Comparison of ENCODE assay signal across 8 mouse cellular contexts in the genomic region with DNA sequence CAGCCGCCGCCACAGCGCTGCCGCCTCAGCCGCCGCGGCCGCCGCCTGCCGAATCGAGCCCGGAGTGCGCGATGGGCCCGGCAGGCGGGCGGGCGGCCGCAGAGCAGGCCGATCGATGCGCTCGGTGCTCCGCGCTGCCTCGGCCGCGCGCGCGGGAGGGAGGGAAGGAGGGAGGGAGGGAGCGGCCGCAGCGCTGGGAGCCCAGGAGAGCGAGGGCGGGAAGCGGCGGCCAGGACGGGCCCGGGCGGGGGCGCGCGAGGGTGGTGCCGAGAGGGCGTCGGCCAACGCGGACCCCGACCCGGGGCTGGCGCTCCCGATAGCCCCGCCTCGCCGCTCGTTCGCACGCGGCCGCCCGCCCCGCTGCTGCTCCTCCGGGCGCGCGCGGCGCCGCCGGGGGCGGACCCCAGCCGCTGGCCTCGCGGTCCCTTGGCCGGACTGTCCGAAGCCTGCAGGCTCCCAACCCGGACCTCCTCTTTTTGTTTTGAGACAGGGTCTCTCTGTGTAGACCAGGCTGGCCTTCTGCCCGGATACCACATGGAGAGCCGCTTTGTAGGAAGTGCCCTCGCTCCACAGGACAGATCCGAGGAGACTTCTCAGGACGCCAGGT. TPM values are rescaled to one million over a fixed set of nuclear protein-coding genes. Genes with fewer than 3 reads are reported as not detected.
A peak's percentile ranks its signal among the peaks of the same experiment; 100 is the strongest.
DNase-seq lines count a peak whose midpoint lies in the region; ATAC-seq lines count a peak whose summit lies in the region.

Kras (minus strand) TSS at position 55 of the 607 bp plus-strand sequence.

- no peaks in the 10 kb centered on the region for H3K9me3 ChIP-seq in hindbrain, embryonic 11.5 days (ENCODE audit: control insufficient read depth, low read length)

- H3K4me1 ChIP-seq in hindbrain, embryonic 11.5 days (replicated peaks; ENCODE audit: control insufficient read depth, insufficient read depth, low read length): peaks cover 2% of the 10 kb centered on the region; the same call in 1 of the 2 replicates

- DNase-seq in MN1 (ENCODE audit: low spot score): peak; percentile 96
- peak; percentile 85 for DNase-seq in cerebellum, adult 9-10 months
- DNase-seq in frontal cortex, adult 2 months (ENCODE audit: extremely low spot score in 1 of 2, low spot score in 1 of 2): peak; percentile 36 to 79
- DNase-seq in hindbrain, embryonic 11.5 days (ENCODE audit: low spot score): peak; percentile 98
- peak; percentile 90 to 94 for DNase-seq in layer of hippocampus, postnatal 10 days (ENCODE audit: low spot score in 2 of 2)
- peak; percentile 95 for DNase-seq in lung, postnatal 10 days
- peak; percentile 96 for DNase-seq in ovary, postnatal 36 days (ENCODE audit: low spot score)
- peak; percentile 92 for DNase-seq in thymus, postnatal 25 days

- H3K9ac ChIP-seq in hindbrain, embryonic 11.5 days (ENCODE audit: low read depth, low read length): peak within 1 kb of the TSS; percentile 98

- H3K4me2 ChIP-seq in hindbrain, embryonic 11.5 days (replicated peaks; ENCODE audit: low read depth, low read length): peak within 1 kb of the TSS; percentile 76

- H3K36me3 ChIP-seq in hindbrain, embryonic 11.5 days (ENCODE audit: control insufficient read depth, insufficient read depth, low read length): no peaks in the 10 kb centered on the region

- WGBS in hindbrain, embryonic 11.5 days: under 1% methylated on average over 56 of the region's 83 CpGs

- H3K4me3 ChIP-seq in hindbrain, embryonic 11.5 days (ENCODE audit: low read depth, low read length): peak within 1 kb of the TSS; percentile 93

- peak within 1 kb of the TSS; percentile 89 for H3K27ac ChIP-seq in hindbrain, embryonic 11.5 days (ENCODE audit: low read depth, low read length)

- ATAC-seq in hindbrain, embryonic 11.5 days (ENCODE audit: low FRiP score): peak; percentile 93

- no peaks in the 10 kb centered on the region for H3K27me3 ChIP-seq in hindbrain, embryonic 11.5 days (ENCODE audit: control insufficient read depth, insufficient read depth, low read length)

RNA-seq across cellular contexts. Expression of gene Kras, which starts in this region (rescaled TPM):
- polyA plus RNA-seq in frontal cortex, adult 2 months (2012; rRNA removed): 43.6 and 48.2 TPM in 2 replicates
- polyA plus RNA-seq in hindbrain, embryonic 11.5 days (2014; fragmentation: Nextera tagmentation; extraction: Ambion mirVana): 125 and 129 TPM in 2 replicates
- 10 to 100 TPM; 85.5 to 94.1 TPM for total RNA-seq in layer of hippocampus, postnatal 10 days (2021)

Comparison
In these comparisons a context has a peak if more than half of its experiments do, and no peak if none do; other contexts are left out.
1. Peak in every context shown above with its lines: DNase-seq, ATAC-seq, H3K4me3 ChIP-seq and H3K27ac ChIP-seq.